Mouse (Mus musculus): ENCODE measurements at regions not wholly inside any gene's neighbourhood (a gene's known extent, or its start where the extent isn't known, plus 50 kb on each side); places are given as distances from the start of the nearest gene placed in this dataset.

DNA sequence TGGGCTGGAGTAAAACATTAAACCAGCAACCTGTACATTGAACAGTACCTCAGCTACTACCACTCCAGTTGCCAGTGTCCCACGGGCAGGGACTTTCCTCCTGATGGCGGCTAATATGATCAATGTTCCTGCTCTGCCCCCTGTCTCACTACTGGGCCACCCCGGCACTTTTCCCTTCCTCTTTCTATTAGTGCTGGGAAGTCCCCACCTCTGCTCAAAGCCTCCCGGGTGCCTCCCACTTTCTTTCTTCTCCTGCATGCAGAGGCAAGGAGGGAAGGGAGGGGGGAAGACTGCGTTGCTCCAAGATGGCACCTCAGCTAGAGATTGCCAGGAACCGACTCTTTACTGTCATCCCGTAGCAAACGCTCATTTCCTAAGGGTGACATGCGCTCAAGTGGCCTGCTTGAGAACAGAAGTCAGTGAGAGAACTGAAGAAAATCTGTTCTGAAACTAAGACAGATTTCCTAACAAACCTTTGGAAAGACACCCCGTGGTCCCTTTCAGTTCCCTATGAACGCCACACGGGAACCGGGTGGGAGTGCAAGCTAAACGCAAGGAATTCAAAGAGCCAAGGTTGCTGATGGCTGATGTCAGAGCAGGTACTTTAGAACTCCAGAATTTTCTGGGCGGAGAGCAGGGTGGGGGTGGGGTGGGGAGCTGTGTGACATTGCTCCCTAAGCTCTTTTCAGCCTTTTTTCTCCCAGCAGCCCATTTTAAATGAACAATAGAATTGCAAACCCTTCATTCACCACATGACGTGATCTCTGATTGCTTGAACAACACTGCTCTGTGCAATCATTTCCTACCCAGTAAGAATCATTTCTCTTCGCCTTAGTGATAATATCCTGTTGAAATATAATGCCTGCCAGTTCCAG, 96.2 kb upstream of the Med14 start:
- DNase-seq (no peak), ATAC-seq (ENCODE audit: low read depth) (peak; percentile 29; the same call in 1 of the 2 replicates)
- H3K9ac ChIP-seq, result peak overlapping the region; percentile 39; the same call in 1 of the 2 replicates
- H3K4me1 ChIP-seq (replicated peaks), result no peaks in the 10 kb centered on the region
- peak overlapping the region; percentile 53 for H3K27ac ChIP-seq
- peak overlapping the region; percentile 21 for H3K4me3 ChIP-seq (replicated peaks)
- H3K9me3 ChIP-seq (replicated peaks), result no peaks in the 10 kb centered on the region
- WGBS (ENCODE audit: insufficient replicate concordance), result 23% methylated on average over 17 of the region's 17 CpGs
- H3K36me3 ChIP-seq, result no peaks in the 10 kb centered on the region
- H3K27me3 ChIP-seq, result no peaks in the 10 kb centered on the region
- peak overlapping the region; percentile 52 for H3K4me2 ChIP-seq

DNA sequence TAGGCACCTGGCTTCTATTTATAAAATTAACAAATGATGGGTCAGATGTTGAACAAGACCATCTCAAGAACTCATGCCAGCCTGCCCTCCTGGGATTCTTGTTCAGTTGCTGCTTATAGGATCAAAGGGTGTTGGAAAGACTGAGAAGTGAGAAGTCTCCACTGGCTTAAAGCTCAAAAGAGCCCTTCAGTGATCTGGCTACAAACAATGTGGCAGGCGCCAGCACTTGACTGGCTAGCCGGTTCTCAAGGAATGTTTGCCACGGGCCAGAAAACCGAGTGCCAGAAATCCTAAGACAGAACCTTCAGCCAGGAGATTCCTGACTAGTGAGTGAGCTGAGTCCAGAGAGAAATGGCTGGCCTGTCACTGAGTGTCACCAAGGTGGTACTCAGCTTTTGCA, 93.6 kb upstream of the Med14 start:
- Histone ChIP-seq H3K36me3 (no peaks in the 10 kb centered on the region), H3K9me3 (replicated peaks) (no peaks in the 10 kb centered on the region), H3K27me3 (no peaks in the 10 kb centered on the region), H3K4me1 (replicated peaks) (no peaks in the 10 kb centered on the region), H3K27ac (no peak overlapping the region), H3K4me3 (replicated peaks) (no peak overlapping the region), H3K9ac (no peak overlapping the region), H3K4me2 (no peak overlapping the region)
- 54% methylated on average over 4 of the region's 4 CpGs for WGBS (ENCODE audit: insufficient replicate concordance)
- DNase-seq (no peak), ATAC-seq (ENCODE audit: low read depth) (no peak)

DNA sequence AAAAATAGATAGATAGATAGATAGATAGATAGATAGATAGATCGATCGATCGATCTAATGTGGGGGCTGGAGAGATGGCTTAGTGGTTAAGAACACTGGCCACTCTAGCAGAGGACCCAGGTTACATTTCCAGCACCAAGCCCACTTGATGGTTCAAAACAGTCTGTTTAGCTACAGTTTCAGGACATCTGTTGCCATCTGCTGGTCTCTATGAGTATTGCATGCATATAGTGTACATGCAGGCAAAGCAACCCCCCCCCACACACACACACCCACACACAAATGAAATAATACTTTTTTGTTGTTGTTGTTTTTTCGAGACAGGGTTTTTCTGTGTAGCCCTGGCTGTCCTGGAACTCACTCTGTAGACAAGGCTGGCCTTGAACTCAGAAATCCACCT, 89.8 kb upstream of the Med14 start:
- WGBS (ENCODE audit: insufficient replicate concordance), result 49% methylated on average over 4 of the region's 4 CpGs
- Histone ChIP-seq H3K9me3 (replicated peaks) (no peaks in the 10 kb centered on the region), H3K4me1 (replicated peaks) (no peaks in the 10 kb centered on the region), H3K9ac (no peak overlapping the region), H3K36me3 (no peaks in the 10 kb centered on the region), H3K4me3 (replicated peaks) (no peak overlapping the region), H3K27ac (no peak overlapping the region), H3K4me2 (no peak overlapping the region), H3K27me3 (no peaks in the 10 kb centered on the region)
- no peak for DNase-seq
- ATAC-seq (ENCODE audit: low read depth), result no peak

DNA sequence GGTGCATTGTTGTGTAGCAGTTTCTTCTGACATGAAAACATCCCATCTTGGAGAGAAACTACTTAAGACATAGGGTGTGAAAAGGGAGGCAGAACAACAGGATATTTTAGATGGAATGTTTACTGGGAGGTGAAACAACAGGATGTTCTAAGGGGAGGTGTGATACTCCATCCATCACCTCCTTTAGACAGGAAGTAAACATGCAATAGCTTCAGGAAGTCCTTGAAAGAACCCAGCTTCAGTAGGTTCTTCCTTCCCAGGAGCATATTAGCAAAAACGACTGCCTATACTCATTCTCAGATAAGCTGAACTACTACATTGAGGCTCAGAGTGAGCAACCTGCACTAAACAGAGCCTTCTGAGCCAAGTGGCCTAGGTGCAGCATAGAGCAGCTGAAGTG, 82.6 kb upstream of the Med14 start:
- no peaks in the 10 kb centered on the region for H3K27me3 ChIP-seq
- 6% methylated on average over 1 of the region's 1 CpGs for WGBS (ENCODE audit: insufficient replicate concordance)
- no peak overlapping the region for H3K9ac ChIP-seq
- no peak overlapping the region for H3K27ac ChIP-seq
- H3K4me1 ChIP-seq (replicated peaks), result 0 out of 2 replicates have a peak, but pooled peaks cover 2% of the 10 kb centered on the region
- ATAC-seq (ENCODE audit: low read depth) (no peak), DNase-seq (no peak)
- no peaks in the 10 kb centered on the region for H3K9me3 ChIP-seq (replicated peaks)
- no peak overlapping the region for H3K4me2 ChIP-seq
- no peak overlapping the region for H3K4me3 ChIP-seq (replicated peaks)
- H3K36me3 ChIP-seq, result no peaks in the 10 kb centered on the region

DNA sequence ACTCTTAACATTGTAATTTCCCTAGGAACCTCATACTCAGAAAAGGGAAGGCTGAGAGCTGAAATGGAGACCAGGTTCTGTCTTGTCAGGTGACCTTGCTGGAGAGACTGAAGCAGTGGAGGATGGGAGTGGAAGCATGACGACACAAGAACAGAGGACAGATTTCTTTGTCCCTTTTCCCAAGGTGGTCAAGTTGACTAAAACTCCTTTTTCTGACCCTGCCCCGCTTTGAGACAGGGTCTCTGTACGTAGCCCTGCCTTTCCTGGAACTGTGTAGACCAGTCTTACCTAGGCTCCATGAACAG, 79.1 kb upstream of the Med14 start:
- no peak overlapping the region for H3K9ac ChIP-seq
- H3K4me3 ChIP-seq (replicated peaks), result no peak overlapping the region
- H3K9me3 ChIP-seq (replicated peaks), result no peaks in the 10 kb centered on the region
- 0 out of 2 replicates have a peak, but pooled peaks cover 2% of the 10 kb centered on the region for H3K4me1 ChIP-seq (replicated peaks)
- H3K36me3 ChIP-seq, result no peaks in the 10 kb centered on the region
- 58% methylated on average over 3 of the region's 3 CpGs for WGBS (ENCODE audit: insufficient replicate concordance)
- H3K27me3 ChIP-seq, result no peaks in the 10 kb centered on the region
- no peak for DNase-seq
- ATAC-seq (ENCODE audit: low read depth), result no peak
- no peak overlapping the region for H3K27ac ChIP-seq
- H3K4me2 ChIP-seq, result no peak overlapping the region

DNA sequence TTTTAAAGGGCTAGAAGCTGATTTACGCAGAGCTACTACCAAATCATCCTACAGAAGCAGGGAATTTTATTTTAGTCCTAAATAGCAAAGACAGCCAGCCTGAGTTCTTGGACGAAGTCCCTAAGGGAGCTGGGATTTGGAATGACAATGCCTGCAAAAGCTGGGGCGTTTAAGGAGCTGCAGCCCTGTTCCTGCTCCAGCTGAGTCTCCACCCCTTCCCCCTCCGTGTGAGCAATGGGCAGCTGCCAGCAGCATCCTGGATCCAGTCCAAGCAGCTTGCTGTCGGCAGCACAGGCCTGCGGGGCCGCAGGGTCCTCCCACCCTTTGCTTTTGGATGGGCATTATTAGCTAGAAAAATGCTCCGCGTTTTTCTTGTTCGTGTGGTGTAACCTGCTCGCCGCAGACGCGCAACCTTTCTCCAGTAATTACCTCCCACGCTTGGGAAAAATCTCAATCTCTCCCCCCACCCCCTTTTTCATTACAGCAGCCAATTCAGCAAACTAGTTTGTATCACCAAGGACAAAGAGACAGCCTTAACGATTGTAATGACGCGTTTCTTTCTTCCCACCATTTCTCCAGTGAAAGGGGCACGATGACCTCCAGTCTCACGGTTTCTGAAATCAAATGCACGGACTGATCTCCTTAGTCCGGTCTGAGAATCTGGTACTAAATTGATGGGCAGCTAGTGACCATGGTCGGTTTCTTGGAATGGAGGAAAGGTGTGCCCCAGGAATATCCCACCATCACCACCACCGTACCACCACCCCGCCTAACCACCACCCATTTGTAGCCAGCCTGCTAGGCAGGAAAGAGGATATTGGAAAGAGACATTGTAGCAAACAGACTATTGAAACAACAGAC, 78.5 kb upstream of the Med14 start:
- Histone ChIP-seq H3K4me2 (peak overlapping the region; percentile 56), H3K9me3 (replicated peaks) (no peaks in the 10 kb centered on the region), H3K36me3 (no peaks in the 10 kb centered on the region), H3K27me3 (no peaks in the 10 kb centered on the region), H3K4me1 (replicated peaks) (0 out of 2 replicates have a peak, but pooled peaks cover 2% of the 10 kb centered on the region), H3K4me3 (replicated peaks) (peak overlapping the region; percentile 36), H3K9ac (no peak overlapping the region), H3K27ac (no peak overlapping the region)
- ATAC-seq (ENCODE audit: low read depth) (peak; percentile 29; the same call in 1 of the 2 replicates), DNase-seq (no peak)
- WGBS (ENCODE audit: insufficient replicate concordance), result 20% methylated on average over 25 of the region's 25 CpGs

DNA sequence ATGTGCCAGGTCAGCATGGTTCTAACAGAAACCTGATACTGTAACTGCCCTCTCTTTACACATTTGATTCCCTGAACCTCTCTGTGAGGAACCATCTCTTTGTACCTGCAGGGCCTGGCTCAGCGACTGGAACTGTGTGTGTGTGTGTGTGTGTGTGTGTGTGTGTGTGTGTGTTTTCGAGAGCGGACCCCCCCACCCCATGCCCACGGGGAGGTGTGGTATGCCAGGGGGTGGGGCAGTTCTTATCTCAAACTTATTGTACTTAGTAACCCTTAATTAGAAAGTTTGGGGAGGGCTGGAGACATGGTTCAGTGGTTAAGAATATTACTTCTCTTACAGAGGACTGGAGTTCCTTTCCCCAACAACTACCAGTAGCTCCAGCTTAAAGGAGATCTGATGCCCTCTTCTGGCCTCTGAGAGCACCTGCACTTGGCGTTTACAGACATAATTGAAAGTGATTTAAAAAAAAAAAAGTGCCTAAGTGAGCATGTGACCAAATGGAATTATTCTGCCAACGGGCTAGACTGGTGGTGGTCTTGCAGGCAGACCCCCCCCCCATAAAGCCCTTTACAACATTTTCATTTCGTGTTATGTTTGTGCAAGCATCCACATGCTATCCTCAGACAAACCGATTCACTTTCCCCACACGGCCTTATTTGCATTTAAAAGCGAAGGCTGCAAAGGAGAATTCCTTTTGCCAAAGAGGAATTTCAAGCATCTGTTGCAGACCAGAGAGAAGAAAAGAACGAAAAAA, 77.7 kb upstream of the Med14 start:
- no peaks in the 10 kb centered on the region for H3K27me3 ChIP-seq
- no peak overlapping the region for H3K9ac ChIP-seq
- WGBS (ENCODE audit: insufficient replicate concordance), result 23% methylated on average over 11 of the region's 11 CpGs
- DNase-seq, result no peak
- H3K4me1 ChIP-seq (replicated peaks), result 0 out of 2 replicates have a peak, but pooled peaks cover 2% of the 10 kb centered on the region
- peak overlapping the region; percentile 36 for H3K4me3 ChIP-seq (replicated peaks)
- no peak overlapping the region for H3K27ac ChIP-seq
- no peaks in the 10 kb centered on the region for H3K9me3 ChIP-seq (replicated peaks)
- ATAC-seq (ENCODE audit: low read depth), result no peak
- peak overlapping the region; percentile 56 for H3K4me2 ChIP-seq
- H3K36me3 ChIP-seq, result no peaks in the 10 kb centered on the region

DNA sequence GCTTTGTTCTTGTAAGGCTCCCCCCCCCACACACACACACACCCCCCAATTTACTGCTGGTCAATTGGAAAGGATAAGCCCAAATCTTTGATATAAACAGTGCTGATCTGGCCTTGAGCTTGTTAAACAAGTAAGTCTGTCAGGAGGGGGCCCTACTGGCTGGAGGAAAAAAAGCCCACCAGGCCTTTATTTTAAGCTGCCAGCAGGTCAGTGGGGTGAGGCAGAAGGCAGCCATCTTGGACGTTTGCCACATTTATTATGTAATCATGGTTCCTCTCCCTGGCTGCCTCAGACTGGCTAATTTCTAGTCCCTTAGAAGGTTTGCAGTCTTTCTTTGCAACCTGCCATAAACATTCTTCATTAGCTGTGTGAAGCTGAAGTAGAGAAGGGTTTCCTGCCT, 75.9 kb upstream of the Med14 start:
- no peak for ATAC-seq (ENCODE audit: low read depth)
- Histone ChIP-seq H3K4me3 (replicated peaks) (no peak overlapping the region), H3K9me3 (replicated peaks) (no peaks in the 10 kb centered on the region), H3K9ac (no peak overlapping the region), H3K4me1 (replicated peaks) (0 out of 2 replicates have a peak, but pooled peaks cover 2% of the 10 kb centered on the region), H3K27me3 (no peaks in the 10 kb centered on the region), H3K4me2 (no peak overlapping the region), H3K36me3 (no peaks in the 10 kb centered on the region), H3K27ac (no peak overlapping the region)
- WGBS (ENCODE audit: insufficient replicate concordance), result 12% methylated on average over 1 of the region's 1 CpGs
- DNase-seq, result no peak

DNA sequence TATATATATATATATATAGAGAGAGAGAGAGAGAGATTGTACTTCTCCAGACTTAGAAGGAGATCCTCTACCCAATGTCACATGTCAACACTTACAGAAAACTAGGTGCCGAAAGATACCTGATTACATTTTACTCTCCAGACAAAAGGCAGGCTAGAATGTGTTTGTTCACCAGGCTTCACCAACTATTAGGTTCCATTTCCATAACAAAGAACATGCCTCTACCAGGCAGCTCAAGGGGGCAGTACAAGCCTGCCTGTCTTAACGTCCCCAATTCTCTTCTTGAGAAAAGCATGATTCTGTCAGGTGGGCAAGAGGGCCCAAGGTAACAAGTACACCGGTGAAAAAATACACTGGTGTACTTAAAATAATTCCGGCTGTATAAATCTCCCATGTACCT, 72.8 kb upstream of the Med14 start:
- no peak overlapping the region for H3K27ac ChIP-seq
- no peaks in the 10 kb centered on the region for H3K27me3 ChIP-seq
- ATAC-seq (ENCODE audit: low read depth) (no peak), DNase-seq (no peak)
- H3K36me3 ChIP-seq, result no peaks in the 10 kb centered on the region
- no peaks in the 10 kb centered on the region for H3K4me1 ChIP-seq (replicated peaks)
- WGBS (ENCODE audit: insufficient replicate concordance), result 64% methylated on average over 4 of the region's 4 CpGs
- H3K9me3 ChIP-seq (replicated peaks), result no peaks in the 10 kb centered on the region
- H3K9ac ChIP-seq, result no peak overlapping the region
- H3K4me3 ChIP-seq (replicated peaks), result no peak overlapping the region
- H3K4me2 ChIP-seq, result no peak overlapping the region

DNA sequence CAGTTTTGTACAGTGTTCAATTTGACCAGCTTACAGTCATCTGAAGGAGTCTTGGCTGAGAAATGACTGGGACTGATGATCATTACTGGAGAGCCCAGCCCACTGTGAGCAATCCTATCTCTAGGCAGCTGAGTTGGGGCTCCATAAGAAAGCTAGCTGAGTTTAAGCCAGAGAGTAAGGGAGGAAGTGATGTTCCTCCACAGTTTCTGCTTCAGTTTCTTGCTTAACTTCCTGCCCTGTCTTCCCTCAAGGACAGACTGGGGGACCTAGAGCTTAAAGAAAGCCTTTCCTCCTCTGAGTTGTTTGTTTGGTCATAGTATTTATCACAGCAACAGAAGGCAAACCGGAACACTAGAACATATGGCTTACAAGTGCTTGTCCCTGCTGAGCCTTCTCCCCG, 70.8 kb upstream of the Med14 start:
- ATAC-seq (ENCODE audit: low read depth) (no peak), DNase-seq (no peak)
- no peaks in the 10 kb centered on the region for H3K27me3 ChIP-seq
- no peak overlapping the region for H3K27ac ChIP-seq
- H3K4me3 ChIP-seq (replicated peaks), result no peak overlapping the region
- peaks cover 6% of the 10 kb centered on the region for H3K4me1 ChIP-seq (replicated peaks)
- H3K9ac ChIP-seq, result no peak overlapping the region
- 48% methylated on average over 2 of the region's 2 CpGs for WGBS (ENCODE audit: insufficient replicate concordance)
- no peaks in the 10 kb centered on the region for H3K36me3 ChIP-seq
- no peak overlapping the region for H3K4me2 ChIP-seq
- no peaks in the 10 kb centered on the region for H3K9me3 ChIP-seq (replicated peaks)

DNA sequence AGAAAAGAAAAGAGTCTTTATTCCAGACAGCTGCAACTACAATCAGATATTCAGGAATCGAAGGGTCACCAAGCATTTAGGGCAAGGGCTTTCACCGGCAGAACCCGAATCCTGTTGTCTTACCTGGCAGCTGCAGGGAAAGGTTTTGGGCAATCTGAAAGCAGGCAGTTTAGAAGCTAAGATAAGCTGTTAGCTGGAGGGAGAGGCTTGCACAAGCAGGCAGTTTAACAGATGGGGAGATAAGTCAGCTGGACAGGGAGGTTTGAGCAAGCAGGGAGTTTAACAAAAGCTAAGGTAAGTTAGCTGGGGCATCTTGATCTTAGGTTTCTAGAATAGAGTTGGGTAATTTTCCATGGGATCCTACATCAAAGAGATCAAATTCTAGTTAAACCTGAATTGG, 67.3 kb upstream of the Med14 start:
- WGBS (ENCODE audit: insufficient replicate concordance), result 36% methylated on average over 3 of the region's 3 CpGs
- Histone ChIP-seq H3K4me2 (no peak overlapping the region), H3K4me1 (replicated peaks) (peaks cover 33% of the 10 kb centered on the region), H3K36me3 (no peaks in the 10 kb centered on the region), H3K4me3 (replicated peaks) (no peak overlapping the region), H3K27me3 (no peaks in the 10 kb centered on the region), H3K9ac (no peak overlapping the region), H3K27ac (no peak overlapping the region), H3K9me3 (replicated peaks) (no peaks in the 10 kb centered on the region)
- DNase-seq, result no peak
- no peak for ATAC-seq (ENCODE audit: low read depth)

Data from liver, embryonic 13.5 days (tissue).